Mouse (Mus musculus) small intestine, adult 2 months (tissue): ENCODE data around the gene Gm43064.

Experiments
- CTCF ChIP-seq: fragments of 200-500 bp; IDR thresholded peaks from 2 replicates; pipeline ENCODE4 v1.5.1; 2012; ENCODE audit warnings: low read depth, mild to moderate bottlenecking, control low read depth, inconsistent platforms, low read length, moderate library complexity, mixed read lengths; ENCODE audit not compliant: insufficient replicate concordance, insufficient read length; ENCODE audit errors: extremely low read depth
- POLR2A ChIP-seq: fragments of 200-500 bp; IDR thresholded peaks from 2 replicates; pipeline ENCODE4 v1.6.1; 2012; ENCODE audit warnings: low read depth, mild to moderate bottlenecking, control low read depth, inconsistent platforms, low read length, moderate library complexity

GRCm38 (mm10) chr3:103774009-103774408, 35.4 kb upstream of the Gm43064 start:
- TF ChIP-seq POLR2A (no peak), CTCF (no peak)
